Mouse (Mus musculus) skeletal muscle tissue, adult 2 months (tissue): Measurements from ENCODE around the gene Obp2a.
"Not testable (repeated sequence)": the region's sequence is repeated elsewhere in the genome, so short reads cannot be mapped to it uniquely, and the experiment has no call there.

Source experiments
- DNase-seq: peaks from one replicate; pipeline ENCODE4 v3.0.0-alpha.2; 2012; ENCODE audit warnings: low read depth, low spot score

Obp2a gene

DNA sequence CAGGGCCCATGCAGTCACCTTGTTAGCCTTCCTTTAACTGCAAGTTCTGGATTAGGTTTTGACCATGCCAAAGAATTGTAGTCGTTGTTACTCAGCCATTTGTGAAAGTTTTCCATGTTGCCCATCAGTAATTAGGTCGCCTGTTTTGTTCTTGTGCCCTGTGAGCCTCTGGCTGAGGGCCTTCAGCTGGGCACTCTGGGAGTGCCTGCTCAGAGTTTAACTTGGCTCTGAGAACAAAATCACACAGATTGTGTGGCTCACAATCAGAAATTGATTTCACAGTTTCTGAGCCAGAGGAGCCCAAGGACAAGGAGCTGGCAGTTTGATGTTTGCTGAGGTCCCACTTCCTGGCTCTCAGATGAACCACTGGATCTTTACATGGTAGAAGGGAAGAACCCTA, 9.9 kb downstream of the Obp2a start:
- DNase-seq: not testable (repeated sequence)

DNA sequence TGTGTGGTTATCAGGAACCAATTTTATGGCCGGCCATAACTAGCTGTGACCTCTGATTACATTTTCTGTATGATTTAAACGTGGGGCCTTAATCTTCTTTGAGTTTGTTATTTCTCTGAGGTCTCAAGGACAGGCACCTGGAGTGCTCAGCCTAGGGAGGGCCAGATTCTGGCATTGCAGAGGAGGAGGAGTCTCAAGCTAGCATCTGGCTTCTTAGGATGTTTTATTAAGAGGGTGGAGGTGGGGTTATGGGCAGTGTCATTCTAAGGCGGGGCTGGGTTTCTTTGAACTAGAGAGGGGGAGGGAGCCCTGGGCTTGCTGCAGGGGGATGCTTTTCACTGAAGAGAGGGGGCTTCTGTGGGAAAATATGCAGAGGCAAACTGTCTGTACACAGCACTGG, 11.8 kb downstream of the Obp2a start:
- not testable (repeated sequence) for DNase-seq

DNA sequence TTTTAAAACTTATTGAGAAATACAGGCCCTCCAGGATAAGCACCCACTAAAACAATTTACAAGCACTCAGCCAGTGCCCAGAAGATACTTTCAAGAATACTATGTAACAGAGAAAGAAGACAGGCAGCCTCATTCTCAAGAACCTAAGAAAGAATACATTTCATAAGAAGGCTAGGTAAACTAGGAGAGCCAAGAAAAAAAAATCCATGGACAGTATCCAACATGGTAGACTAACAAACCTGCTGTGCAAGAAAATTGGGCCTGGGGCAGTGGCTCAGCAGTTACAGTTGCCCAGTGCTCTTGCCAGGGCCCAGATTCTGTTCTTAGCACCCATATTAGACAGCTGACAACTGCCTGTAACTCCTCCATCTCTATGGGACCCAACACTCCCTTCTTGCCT, 17.4 kb downstream of the Obp2a start:
- DNase-seq: no peak

DNA sequence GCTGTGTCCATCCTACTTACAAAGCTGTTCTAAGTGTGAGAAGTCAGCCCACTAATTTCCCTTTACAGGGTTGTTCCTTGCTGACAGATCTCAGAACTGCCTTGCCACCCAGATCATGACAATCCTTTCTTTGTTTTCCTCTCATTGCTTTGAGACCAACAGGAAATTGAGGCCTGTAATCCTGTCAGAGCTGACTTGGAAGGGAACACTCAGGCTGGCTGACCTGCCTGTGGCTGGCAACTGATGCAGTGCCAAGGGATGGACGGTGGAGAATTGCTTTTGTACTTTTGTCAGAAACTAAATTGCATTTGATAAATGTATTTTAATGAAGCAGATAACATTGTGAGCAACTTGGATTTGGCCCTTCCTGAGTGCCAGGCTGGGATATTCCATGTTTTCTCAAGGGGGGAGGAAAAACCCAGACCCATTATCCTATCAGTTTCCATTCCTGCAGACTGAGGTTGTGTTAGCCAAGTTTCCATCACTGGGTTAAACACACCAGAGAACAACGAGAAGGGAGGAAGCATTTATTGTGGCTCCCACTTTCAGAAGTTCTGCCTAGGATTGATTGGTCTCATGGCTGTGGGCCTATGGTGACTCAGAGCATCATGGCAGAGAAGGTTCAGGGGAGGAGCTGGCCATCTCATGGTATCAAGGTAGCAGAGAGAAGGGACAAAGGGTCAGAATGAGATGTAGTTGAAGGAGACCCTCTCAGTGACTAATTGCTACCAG, 33.5 kb downstream of the Obp2a start:
- no peak for DNase-seq

DNA sequence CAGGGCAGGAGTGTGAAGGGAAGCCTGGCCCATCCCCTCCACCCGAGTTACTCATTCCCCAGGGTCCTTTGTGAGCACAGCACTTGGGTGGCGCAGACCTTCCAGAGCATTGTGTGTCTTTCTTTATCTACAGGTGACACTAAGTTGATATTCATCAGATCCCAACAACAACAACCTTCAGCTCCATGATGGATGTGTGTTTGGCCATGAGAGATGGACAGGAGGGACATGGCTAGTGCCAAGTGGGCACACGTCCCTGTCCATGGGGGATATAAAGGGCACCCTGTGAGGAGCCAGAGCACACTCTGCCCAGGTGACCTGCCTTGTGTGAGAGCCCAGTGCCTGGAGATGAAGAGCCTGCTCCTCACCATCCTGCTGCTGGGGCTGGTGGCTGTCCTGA, 36.9 kb downstream of the Obp2a start, which contains the start of gene Obp2b:
Gene Obp2b (plus strand): TSS at position 301 of the 400 bp plus-strand sequence.
- not testable (repeated sequence) for DNase-seq

DNA sequence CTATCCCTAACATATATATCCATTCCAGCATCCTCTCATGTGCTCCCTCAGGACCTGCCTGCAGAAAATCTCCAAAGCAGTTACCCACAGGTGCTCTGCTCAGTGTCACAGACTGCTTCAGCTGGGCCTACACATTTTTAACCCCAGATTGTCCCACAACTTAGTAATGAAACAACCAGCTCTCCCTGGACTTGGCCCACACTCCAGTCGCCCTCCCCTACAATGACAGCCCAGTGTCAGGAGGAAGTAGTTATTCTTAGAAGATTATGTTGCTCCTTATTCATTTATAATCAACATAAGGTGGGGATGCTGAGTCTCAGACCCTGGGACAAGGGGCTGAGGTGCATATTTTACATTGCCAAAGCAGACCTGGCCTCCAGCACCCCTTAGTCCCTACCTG, 41.8 kb downstream of the Obp2a start:
- no peak for DNase-seq
